Mouse (Mus musculus) spleen, postnatal 10 days (tissue): Measurements from ENCODE around the gene Rhoa.

Source experiments
- DNase-seq, 2 experiments: peaks; one replicate each; pipeline ENCODE4 v3.0.0; 2021 to 2022; ENCODE audit warnings: low spot score in 2 of 2

Gene Rhoa

DNA sequence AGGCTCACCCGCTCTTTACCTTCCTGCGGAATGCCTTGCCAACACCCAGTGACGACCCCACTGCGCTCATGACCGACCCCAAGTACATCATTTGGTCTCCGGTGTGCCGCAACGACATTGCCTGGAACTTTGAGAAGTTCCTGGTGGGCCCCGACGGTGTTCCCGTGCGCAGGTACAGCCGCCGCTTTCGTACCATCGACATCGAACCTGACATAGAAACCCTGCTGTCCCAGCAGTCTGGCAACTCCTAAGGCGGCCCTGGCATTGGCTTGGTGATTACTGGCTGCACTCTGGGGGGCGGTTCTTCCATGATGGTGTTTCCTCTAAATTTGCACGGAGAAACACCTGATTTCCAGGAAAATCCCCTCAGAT is 33.9 kb downstream of the Rhoa start:
- peak in 1 of 2 experiments; percentile 66 for DNase-seq

DNA sequence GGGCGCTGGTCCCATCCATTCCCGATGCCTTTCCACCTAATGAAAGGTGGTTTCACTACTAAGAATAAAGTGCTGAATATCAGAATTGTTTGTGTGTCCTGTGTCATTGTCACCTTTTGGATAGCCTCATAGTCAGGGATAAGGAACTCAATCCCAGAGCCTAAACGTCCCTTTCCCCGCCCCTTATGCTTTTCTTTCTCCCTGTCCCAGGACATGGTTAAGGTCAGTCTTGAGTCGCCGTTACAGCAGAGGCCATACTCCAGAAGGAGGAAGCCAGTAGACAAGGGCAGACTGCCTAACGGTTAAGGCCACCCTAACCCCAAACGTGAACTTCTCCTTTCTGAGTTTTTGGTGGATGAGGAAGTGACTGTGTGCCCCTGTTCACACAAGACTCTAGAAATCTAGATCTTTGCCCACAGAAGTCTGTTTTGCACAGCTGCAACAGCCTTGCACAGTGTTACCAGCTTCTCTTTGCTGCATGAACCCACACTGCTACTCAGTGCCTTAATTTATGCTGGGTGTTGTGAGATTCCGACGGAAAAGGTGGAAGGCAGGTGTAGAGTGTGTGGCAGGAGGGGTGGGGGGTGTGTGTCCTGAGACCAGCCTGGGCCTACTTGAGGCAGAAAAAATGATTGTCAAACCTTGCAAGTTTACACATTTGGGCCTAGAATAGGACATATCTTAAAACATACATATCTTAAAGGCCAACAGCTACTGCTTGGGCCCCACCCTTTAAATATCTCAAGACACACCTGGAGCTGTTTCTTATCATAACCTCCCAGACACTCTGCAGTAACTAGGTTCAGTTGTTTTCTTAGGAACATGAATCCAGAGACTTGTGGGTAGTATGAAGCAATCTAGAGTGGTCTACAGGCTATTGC is 34.6 kb downstream of the Rhoa start:
- DNase-seq: peak; percentile 65 to 68

DNA sequence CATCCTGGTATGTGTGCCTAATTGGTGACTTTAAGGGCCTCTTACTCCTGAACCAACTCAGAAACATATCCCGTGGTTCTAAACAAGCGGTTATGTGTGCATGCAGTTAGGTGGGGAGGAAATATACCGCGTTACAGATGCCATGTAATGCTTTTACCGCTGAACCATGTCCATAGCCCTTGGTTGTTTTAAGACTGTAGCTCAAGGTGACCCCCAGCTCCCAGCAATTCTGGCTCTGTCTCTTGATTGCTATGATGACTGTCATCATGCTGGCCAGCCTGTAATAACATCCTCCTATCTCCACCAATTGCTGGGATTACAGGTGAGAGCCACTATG is 35.2 kb downstream of the Rhoa start:
- peak in 1 of 2 experiments; percentile 50 for DNase-seq

DNA sequence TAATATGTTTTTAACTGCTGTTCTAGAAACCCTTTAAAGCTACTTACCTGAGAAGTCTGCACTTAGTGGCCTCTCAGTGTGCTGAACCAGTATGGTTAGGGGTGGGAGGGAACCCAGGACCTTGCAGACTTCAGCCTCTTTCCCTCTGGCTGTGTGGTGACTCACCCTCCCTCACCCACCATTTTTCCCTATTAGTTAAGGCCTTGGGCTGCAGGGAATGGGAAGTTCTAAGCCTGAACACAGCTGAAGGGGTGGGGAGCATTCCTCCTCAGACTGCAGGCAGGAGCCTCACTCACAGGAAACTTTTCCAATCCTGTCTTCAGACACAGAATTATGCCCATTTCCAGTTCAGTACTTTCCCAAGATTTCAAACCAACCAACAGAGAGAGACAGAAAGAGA is 35.9 kb downstream of the Rhoa start:
- DNase-seq: peak; percentile 43 to 58

DNA sequence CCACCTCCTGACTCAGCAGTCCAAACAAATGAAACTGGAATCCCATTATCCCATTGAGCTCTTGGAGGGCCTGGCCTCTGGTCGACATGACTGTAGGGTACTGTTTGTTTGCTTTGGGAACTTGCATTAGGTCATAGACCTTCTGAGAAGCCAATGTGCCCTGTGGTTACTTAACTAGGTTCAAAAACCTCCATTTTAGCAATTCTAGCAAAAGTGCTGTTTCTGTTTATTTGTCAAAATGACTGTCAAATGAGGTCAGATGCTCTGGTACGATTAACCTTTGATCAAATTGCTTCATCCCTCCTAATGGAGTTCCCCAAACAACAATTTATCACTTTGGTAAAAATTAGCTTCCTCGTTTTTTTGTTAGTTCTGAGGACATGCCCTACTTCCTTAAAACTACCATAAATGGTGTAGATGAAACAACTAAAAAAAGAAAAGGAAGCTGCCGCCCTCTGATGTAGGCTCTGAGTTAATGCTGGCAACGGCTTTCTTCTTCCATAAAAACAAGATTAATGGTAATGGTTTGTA is 36.4 kb downstream of the Rhoa start:
- DNase-seq: peak; percentile 32 to 54

DNA sequence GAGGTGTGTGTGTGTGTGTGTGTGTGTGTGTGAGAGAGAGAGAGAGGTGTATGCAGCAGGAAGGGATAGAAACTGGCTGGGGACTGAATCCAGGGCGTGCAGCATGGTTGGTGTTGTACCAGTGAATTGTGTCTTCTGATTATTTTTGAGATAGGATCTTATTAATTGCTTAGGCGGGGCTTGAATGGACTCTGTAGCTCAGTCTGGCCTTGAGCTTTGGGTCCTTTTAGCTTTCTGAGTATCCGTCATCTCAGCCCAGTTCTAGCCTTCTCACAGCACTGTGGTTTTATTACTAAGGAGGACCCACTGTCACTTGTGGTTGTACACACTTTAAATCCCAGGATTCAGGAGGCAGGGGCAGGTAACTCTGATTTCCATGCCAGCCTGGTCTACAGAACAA is 37.4 kb downstream of the Rhoa start:
- DNase-seq: peak; percentile 42 to 53

DNA sequence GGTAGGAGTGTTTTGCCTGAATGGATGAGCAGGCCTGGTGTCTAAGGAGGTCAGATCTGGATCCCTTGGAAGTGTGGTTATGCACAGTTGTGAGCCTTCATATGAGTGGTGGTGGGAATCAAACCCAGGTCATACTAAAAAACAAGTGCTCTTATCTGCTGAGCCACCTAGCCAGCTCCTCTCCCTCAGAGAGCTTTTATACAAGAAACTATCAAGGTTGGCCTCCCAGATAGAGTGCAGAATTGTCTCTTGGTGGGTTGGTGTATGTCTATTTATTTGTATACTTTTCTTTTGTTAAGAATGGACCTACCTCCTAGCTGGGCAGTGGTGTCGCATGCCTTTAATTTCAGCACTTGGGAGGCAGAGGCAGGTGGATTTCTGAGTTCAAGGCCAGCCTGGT is 37.9 kb downstream of the Rhoa start:
- peak in 1 of 2 experiments; percentile 30 for DNase-seq

DNA sequence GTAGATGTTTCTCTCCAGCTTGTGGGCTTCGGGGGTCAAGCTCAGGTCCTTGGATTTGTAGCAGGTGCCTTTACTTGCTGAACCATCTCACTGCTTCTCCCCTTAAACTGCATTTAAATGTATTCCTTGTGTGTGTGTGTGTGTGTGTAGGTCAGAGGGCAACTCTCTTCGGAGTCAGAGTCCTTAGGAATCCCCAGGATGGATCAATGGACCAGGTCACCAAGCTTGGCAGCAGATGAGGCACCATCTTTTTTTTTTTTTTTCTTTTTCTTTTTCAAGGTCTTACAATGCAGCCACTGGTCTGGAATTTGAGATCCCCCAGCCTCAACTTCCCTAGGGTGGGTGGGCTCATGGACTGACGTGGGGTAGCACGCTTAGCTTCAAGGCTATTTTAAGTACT is 38.5 kb downstream of the Rhoa start:
- DNase-seq: peak in 1 of 2 experiments; percentile 24

DNA sequence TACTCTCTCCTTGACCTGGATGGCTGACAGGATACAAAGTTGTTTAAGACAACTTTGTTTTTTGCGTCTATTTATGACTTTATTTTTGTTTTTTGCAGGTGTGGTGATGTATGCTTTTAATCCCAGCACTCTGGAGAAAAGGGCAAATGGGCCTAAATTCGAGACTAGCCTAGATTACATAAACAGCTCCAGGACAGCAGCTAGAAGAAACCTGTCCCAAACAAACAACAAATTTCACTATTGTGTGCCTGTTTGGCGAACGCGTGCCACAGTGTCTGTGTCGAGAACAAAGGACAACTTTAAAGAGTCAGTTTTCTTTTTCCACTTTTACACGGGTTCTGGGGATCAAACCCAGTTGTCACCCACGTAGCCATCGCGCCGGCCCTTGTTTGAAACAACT is 41.1 kb downstream of the Rhoa start:
- DNase-seq: no peak

DNA sequence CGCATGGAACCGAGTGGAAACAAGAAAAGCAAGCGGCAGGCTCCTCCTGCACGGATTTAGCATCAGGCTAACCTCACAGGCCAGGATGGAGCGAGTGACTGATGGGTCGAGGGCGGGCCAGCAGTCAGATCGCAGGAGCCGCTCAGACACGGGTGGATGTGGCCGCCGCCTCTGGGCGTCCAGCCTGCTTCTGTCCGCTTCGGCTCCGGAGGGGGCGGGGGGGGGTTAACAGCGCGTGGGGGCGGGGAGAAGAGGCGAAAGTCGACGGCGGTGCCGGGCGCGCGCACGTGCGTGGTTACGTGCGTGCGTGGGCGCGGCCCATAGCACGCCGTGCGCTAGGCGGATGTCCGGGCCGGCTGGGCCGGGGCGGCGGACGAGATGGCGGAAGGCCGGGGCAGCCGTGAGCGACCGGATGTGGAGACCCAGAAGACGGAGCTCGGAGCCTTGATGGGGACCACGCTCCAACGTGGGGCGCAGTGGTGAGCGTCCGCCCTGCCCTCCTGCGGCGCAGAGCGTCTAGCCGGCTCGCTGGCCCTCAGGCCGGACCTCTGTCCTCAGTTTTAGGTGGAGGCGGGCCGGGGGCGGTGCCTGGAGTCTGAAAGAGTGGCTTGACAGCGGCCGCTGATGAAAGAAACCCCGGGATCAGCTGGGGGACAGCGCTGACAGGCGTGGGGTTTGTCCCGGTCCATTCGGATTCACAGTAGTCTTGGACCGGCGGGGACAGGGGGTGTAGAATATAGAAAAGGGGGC is 41.8 kb downstream of the Rhoa start, which contains the start of gene Usp4:
Gene Usp4, plus strand, starts transcription at position 314 of the 750 bp plus-strand sequence.
- peak; percentile 86 to 94 for DNase-seq

DNA sequence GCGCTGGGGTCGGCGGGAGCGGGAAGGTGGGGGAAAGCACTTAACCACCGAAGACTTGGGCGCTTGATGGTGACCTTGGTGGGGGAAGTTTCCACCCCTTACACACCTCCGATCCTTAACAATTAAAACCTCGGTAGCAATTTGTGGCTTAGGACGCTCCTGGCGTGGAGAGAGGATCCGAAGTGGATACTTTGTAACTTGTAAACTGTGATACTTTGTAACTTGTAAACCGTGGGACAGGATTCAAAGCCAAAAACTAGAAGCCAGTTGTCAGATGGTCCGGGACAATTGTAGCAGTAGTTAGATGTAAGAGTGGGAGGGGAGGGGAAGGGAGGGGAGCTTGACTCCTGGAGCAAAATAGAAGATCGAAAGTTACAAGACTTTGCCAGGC is 42.4 kb downstream of the Rhoa start:
- no peak for DNase-seq

DNA sequence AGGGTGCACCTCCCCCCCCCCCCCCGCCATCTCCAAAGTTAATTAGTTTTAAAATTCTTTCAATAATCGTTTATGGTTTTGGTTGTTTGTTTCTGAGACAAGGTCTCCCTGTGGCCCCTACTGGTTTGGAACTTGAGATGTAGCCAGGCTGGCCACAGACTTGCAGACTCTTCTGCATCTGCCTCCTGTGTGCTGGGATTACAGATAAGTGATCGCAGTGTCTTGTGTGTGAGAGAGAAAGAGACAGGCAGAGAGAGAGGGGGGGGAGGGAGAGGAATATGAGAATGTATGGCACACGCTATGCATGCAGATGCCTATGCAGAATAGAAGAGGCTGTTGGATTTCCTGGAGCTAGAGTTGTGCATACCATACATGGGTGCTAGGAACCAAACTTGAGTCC is 43.8 kb downstream of the Rhoa start:
- DNase-seq: no peak

DNA sequence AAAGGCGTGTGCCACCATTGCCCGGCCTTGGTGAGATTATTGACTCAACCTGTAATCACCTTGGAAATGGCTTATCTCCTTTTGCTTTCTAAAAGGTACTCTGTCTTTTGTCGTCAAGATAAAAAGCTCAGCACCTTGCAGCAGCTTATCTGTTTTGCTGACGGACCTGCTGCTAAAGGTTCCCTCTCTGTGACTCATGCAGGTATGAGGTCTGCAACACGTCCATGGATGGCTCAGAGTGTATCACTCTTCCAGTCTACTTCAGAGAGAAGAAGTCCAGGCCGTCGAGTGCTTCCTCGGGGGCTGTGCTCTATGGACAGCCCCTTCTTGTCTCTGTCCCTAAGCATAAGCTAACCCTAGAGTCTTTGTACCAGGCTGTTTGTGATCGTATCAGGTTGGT is 72.3 kb downstream of the Rhoa start:
- DNase-seq: no peak

DNA sequence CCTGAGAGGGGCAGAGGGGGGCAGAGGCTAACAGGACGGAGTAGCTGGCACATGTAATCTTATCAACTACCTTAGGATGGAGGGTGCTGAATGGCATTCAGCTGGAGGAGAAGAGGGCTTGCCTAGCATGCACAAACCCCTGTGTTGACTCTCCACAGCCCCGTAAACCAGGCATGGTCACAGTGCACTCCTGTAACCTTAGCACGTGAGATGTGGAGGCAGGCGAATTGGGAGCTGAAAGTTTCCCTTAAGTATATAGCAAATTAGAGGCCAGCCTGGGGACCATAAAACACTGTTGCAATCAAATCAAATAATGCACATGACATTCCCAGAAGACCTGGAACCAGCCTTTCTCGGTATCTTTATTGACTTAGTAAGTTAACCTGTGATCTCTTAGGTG is 72.8 kb downstream of the Rhoa start:
- DNase-seq: no peak

DNA sequence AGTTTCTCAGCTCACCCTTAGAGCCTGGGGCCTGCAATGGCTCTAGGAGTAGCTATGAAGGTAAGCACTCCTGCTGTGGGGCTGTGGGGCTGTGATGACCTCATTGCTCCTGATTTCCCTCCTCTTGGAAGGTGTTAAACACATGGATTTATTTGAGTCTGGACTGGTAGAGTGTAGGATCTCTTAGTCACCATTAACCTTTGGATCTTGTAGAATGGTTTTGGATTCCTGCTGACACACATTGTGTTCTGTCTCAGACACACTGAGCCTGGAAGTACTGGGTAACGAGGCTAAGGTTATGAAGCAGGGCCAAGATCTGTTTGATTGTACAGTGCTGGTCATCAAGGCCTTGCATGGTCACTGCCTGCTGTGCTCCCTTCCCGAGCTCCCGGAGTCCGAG is 73.4 kb downstream of the Rhoa start:
- DNase-seq: no peak

DNA sequence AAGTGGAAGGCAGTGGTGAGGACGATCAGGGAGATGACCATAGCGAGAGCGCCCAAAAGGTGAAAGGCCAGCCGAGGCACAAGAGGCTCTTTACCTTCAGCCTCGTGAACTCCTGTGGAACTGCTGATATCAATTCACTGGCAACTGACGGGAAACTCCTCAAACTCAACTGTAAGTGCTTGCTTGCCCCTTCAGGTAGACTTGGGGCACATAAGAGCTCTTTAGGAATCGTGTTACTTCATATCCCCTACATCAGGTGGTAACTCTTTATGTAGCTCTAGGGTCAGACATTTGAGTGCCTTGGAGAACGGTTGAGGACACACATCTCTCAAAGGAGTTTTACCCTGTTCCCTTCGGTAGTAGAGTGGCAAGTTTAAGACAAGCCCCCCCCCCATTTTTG is 75.5 kb downstream of the Rhoa start:
- DNase-seq: no peak

DNA sequence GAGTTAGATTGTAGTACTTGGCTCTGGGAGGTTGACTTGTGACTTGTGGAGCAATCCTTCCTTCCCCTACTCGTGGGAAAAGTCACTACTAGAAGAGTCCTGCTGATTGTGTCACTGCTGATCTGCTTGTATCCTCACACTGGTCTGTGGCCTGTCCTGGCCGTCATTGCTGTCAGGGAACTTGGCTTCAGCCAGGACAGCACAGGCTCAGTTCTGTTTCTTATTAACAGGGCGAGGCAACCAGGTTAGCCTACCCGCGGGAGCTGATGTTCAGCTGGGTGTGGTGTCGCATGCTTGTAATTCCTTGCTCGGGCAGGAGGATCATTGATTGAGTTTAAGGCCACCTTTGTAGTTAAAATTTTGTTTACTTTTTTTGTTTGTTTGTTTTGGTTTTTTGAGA is 79.1 kb downstream of the Rhoa start:
- no peak for DNase-seq

DNA sequence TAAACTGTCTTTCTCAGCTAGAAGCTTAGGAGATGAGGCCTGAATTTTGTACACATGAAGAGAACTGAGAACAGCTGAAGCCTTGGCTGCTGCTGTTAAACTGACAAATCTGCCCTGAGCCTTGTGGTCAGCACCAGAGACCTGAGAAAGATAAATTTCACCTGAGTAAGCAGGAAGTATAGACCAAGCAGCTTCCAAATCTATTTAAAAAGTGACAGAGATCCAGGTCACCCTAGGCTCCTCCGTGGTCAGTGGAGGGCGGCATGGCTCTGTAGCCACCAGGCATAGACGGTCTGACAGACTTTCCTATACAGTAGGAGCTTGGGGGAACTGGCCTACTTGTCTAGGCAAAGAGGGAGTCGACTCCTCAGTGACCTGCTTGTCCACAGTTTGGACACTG is 80.9 kb downstream of the Rhoa start:
- DNase-seq: no peak
